Mouse (Mus musculus) liver, embryonic 13.5 days (tissue): ENCODE measurements around the gene 4933400A11Rik. TPM values are rescaled to one million over a fixed set of nuclear protein-coding genes. Genes with fewer than 3 reads are reported as not detected.

Experiments used
- ATAC-seq: fragments of 200-750 bp; cut with Nextera tagmentation; 2 replicates; pipeline ENCODE4 v1.8.0; 2017; ENCODE audit warnings: low read depth, mild to moderate bottlenecking, moderate number of reproducible peaks, moderate library complexity
- DNase-seq: peaks from one replicate; pipeline ENCODE4 v3.0.0; 2022
- H3K27ac ChIP-seq: fragments of 300-500 bp; sonication (generic); 2 replicates; pipeline ENCODE4 v1.5.1; 2015; ENCODE audit warnings: moderate library complexity, mild to moderate bottlenecking, inconsistent platforms
- H3K27me3 ChIP-seq: fragments of 300-500 bp; sonication (generic); 2 replicates; pipeline ENCODE4 v1.6.1; 2015; ENCODE audit warnings: mild to moderate bottlenecking, inconsistent platforms
- H3K36me3 ChIP-seq: fragments of 300-500 bp; sonication (generic); 2 replicates; pipeline ENCODE4 v1.6.1; 2015; ENCODE audit warnings: mild to moderate bottlenecking, inconsistent platforms
- H3K4me1 ChIP-seq: fragments of 300-500 bp; sonication (generic); replicated peaks from 2 replicates; pipeline ENCODE4 v1.6.1; 2015; ENCODE audit warnings: inconsistent platforms
- H3K4me2 ChIP-seq: fragments of 300-500 bp; sonication (generic); 2 replicates; pipeline ENCODE4 v1.6.1; 2015; ENCODE audit warnings: inconsistent platforms, mild to moderate bottlenecking, moderate library complexity
- H3K4me3 ChIP-seq: fragments of 300-500 bp; sonication (generic); replicated peaks from 2 replicates; pipeline ENCODE4 v1.5.1; 2015; ENCODE audit warnings: mild to moderate bottlenecking, inconsistent platforms
- H3K9ac ChIP-seq: fragments of 300-500 bp; sonication (generic); 2 replicates; pipeline ENCODE4 v1.6.1; 2015; ENCODE audit warnings: mild to moderate bottlenecking, inconsistent platforms
- H3K9me3 ChIP-seq: fragments of 300-500 bp; sonication (generic); replicated peaks from 2 replicates; pipeline ENCODE4 v1.6.1; 2016; ENCODE audit warnings: inconsistent platforms
- WGBS: fragments of 180-500 bp; shearing (Covaris S2); methylation state at CpG from one replicate; pipeline ENCODE4 v1.1.7; 2015; ENCODE audit not compliant: insufficient replicate concordance; 5-methylcytosine and 5-hydroxymethylcytosine counted together
- polyA plus RNA-seq: library from polyadenylated mRNA; unstranded; fragments of >200 nt; fragmentation: Nextera tagmentation; extraction: Ambion mirVana; gene quantifications from 2 replicates; pipeline ENCODE4 v1.2.1, GENCODE M21; 2015

The 4933400A11Rik gene
- polyA plus RNA-seq, 1 experiment from 2014 or later = not detected

- H3K27ac ChIP-seq = no peak overlapping the region
- no peaks in the 10 kb centered on the region for H3K27me3 ChIP-seq
- H3K4me3 ChIP-seq = no peak overlapping the region
- H3K4me1 ChIP-seq = no peaks in the 10 kb centered on the region
- 31% methylated on average over 7 of the region's 7 CpGs for WGBS
- H3K9ac ChIP-seq = no peak overlapping the region
- H3K4me2 ChIP-seq = no peak overlapping the region
- no peak for DNase-seq
- no peaks in the 10 kb centered on the region for H3K9me3 ChIP-seq
- no peaks in the 10 kb centered on the region for H3K36me3 ChIP-seq
- ATAC-seq = no peak
These were observed 15.4 kb upstream of the 4933400A11Rik start for GRCm38 (mm10) chrX:169794831-169795311.

DNA sequence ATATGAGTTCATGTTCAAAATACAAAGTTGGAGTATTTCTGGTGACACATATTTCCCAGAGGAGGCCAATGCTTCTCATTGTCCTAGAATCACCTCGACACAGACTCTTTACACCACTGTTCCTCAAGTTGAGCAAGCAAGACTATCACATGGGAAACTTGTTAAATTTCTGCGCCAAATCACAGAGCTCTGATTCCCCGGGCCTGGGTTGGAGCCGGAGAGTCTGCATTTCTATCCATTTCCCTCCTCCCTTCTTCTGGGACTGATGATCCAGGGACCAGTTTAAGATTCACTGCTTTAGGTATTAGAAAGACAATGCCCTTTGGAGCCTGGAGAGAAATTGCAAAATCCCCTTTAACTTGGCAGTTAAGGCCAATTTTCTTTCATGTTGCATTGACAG lies 15.0 kb upstream of the 4933400A11Rik start:
- no peaks in the 10 kb centered on the region for H3K9me3 ChIP-seq
- 59% methylated on average over 4 of the region's 4 CpGs for WGBS

GRCm38 (mm10) chrX:169792879-169793278 lies 13.4 kb upstream of the 4933400A11Rik start:
- H3K4me3 ChIP-seq = no peak overlapping the region
- H3K27ac ChIP-seq = no peak overlapping the region
- no peak overlapping the region for H3K4me2 ChIP-seq
- no peaks in the 10 kb centered on the region for H3K27me3 ChIP-seq
- H3K9me3 ChIP-seq = no peaks in the 10 kb centered on the region
- ATAC-seq = no peak
- no peaks in the 10 kb centered on the region for H3K36me3 ChIP-seq
- no peak for DNase-seq
- 52% methylated on average over 1 of the region's 1 CpGs for WGBS
- no peaks in the 10 kb centered on the region for H3K4me1 ChIP-seq
- H3K9ac ChIP-seq = no peak overlapping the region

More for the DNA sequence above, 15.0 kb upstream of the 4933400A11Rik start:
- Histone ChIP-seq H3K27ac (no peak overlapping the region), H3K4me2 (no peak overlapping the region), H3K36me3 (no peaks in the 10 kb centered on the region), H3K9ac (no peak overlapping the region), H3K27me3 (no peaks in the 10 kb centered on the region), H3K4me3 (no peak overlapping the region), H3K4me1 (no peaks in the 10 kb centered on the region)
- ATAC-seq = no peak
- no peak for DNase-seq

- no peak overlapping the region for H3K27ac ChIP-seq
- 64% methylated on average over 5 of the region's 5 CpGs for WGBS
- H3K9ac ChIP-seq = no peak overlapping the region
- ATAC-seq = no peak
- H3K4me2 ChIP-seq = no peak overlapping the region
- H3K27me3 ChIP-seq = no peaks in the 10 kb centered on the region
- H3K36me3 ChIP-seq = no peaks in the 10 kb centered on the region
- H3K4me3 ChIP-seq = no peak overlapping the region
- no peaks in the 10 kb centered on the region for H3K4me1 ChIP-seq
- no peak for DNase-seq
- H3K9me3 ChIP-seq = no peaks in the 10 kb centered on the region
These were observed 10.3 kb upstream of the 4933400A11Rik start for GRCm38 (mm10) chrX:169789702-169790101.

- Histone ChIP-seq H3K4me3 (no peak overlapping the region), H3K4me1 (no peaks in the 10 kb centered on the region), H3K9me3 (no peaks in the 10 kb centered on the region), H3K4me2 (no peak overlapping the region), H3K9ac (no peak overlapping the region), H3K27ac (no peak overlapping the region), H3K27me3 (no peaks in the 10 kb centered on the region), H3K36me3 (no peaks in the 10 kb centered on the region)
- WGBS = 62% methylated on average over 3 of the region's 3 CpGs
- DNase-seq (no peak), ATAC-seq (no peak)
These were observed 21.4 kb downstream of the 4933400A11Rik start for GRCm38 (mm10) chrX:169758001-169758400.

GRCm38 (mm10) chrX:169735387-169735969 lies 44.0 kb downstream of the 4933400A11Rik start:
- no peak for DNase-seq
- Histone ChIP-seq H3K4me3 (no peak overlapping the region), H3K36me3 (no peaks in the 10 kb centered on the region), H3K27me3 (no peaks in the 10 kb centered on the region), H3K4me2 (no peak overlapping the region), H3K4me1 (no peaks in the 10 kb centered on the region), H3K9me3 (no peaks in the 10 kb centered on the region), H3K9ac (no peak overlapping the region), H3K27ac (no peak overlapping the region)
- no peak for ATAC-seq
- 53% methylated on average over 3 of the region's 3 CpGs for WGBS

Other genes with a start within 250 kb of the 4933400A11Rik start
- 1.1 and 1.3 TPM in 2 replicates for gene Mid1, start 94.4 kb downstream of the 4933400A11Rik start, polyA plus RNA-seq
- gene Gm21887, start 230.0 kb upstream of the 4933400A11Rik start, polyA plus RNA-seq = 84.4 and 95.3 TPM in 2 replicates